13 mouse cellular contexts compared by ENCODE assay signal in genomic region chr15:28640349-28640748, GRCm38 (mm10).
"Had no signal": no experiment of that assay in that cellular context is flagged by ENCODE, and none has a peak within 500 bp of the region (broad histone marks: within the 10 kb centered on the region; RNA-seq: fewer than 3 reads in every experiment).

No protein-coding gene starts in this region.

- H3K9ac ChIP-seq: lung, embryonic 14.5 days; neural tube, embryonic 12.5 days; stomach, embryonic 15.5 days had no signal

- H3K27me3 ChIP-seq: megakaryocyte, embryonic 14.5 days; neural tube, embryonic 12.5 days; stomach, embryonic 15.5 days had no signal

- H3K4me2 ChIP-seq: liver, embryonic 11.5 days; lung, embryonic 14.5 days; neural tube, embryonic 12.5 days; stomach, embryonic 15.5 days had no signal

- H3K9me3 ChIP-seq: limb, embryonic 10.5 days; megakaryocyte, embryonic 14.5 days; neural tube, embryonic 12.5 days; stomach, embryonic 15.5 days had no signal

- H3K4me1 ChIP-seq: limb, embryonic 10.5 days; megakaryocyte, embryonic 14.5 days; neural tube, embryonic 12.5 days; stomach, embryonic 15.5 days had no signal

- H3K36me3 ChIP-seq: limb, embryonic 10.5 days; neural tube, embryonic 12.5 days; stomach, embryonic 15.5 days had no signal

- DNase-seq: kidney, adult 11 months; kidney, postnatal 10 days; lung, embryonic 14.5 days; lung, postnatal 10 days; right cerebral cortex, postnatal 14 days; thymus, adult 2 months; thymus, postnatal 25 days had no signal

- H3K27ac ChIP-seq: limb, embryonic 10.5 days; macrophage; neural tube, embryonic 12.5 days; stomach, embryonic 15.5 days had no signal

- H3K4me3 ChIP-seq: limb, embryonic 10.5 days; megakaryocyte, embryonic 14.5 days; neural tube, embryonic 12.5 days; stomach, embryonic 15.5 days had no signal
